Mouse (Mus musculus) midbrain, embryonic 12.5 days (tissue): ENCODE measurements around the gene Josd2. TPM values are rescaled to one million over a fixed set of nuclear protein-coding genes. Genes with fewer than 3 reads are reported as not detected.

Experiments
- ATAC-seq: fragments of 200-750 bp; cut with Nextera tagmentation; 2 replicates; pipeline ENCODE4 v1.8.0; 2017; ENCODE audit warnings: low read depth, moderate TSS enrichment, moderate library complexity; ENCODE audit not compliant: low FRiP score
- H3K27ac ChIP-seq: fragments of 300-500 bp; sonication (generic); replicated peaks from 2 replicates; pipeline ENCODE4 v1.5.1; 2016; ENCODE audit warnings: mild to moderate bottlenecking
- H3K27me3 ChIP-seq: fragments of 300-500 bp; sonication (generic); 2 replicates; pipeline ENCODE4 v1.6.1; 2016; ENCODE audit warnings: mild to moderate bottlenecking
- H3K36me3 ChIP-seq: fragments of 300-500 bp; sonication (generic); 2 replicates; pipeline ENCODE4 v1.6.1; 2016
- H3K4me1 ChIP-seq: fragments of 300-500 bp; sonication (generic); 2 replicates; pipeline ENCODE4 v1.6.1; 2016
- H3K4me2 ChIP-seq: fragments of 300-500 bp; sonication (generic); replicated peaks from 2 replicates; pipeline ENCODE4 v1.6.1; 2016; ENCODE audit warnings: mild to moderate bottlenecking, moderate library complexity
- H3K4me3 ChIP-seq: fragments of 300-500 bp; sonication (generic); 2 replicates; pipeline ENCODE4 v1.5.1; 2016; ENCODE audit warnings: mild to moderate bottlenecking
- H3K9ac ChIP-seq: fragments of 300-500 bp; sonication (generic); replicated peaks from 2 replicates; pipeline ENCODE4 v1.6.1; 2016; ENCODE audit warnings: mild to moderate bottlenecking, moderate library complexity
- H3K9me3 ChIP-seq: fragments of 300-500 bp; sonication (generic); 2 replicates; pipeline ENCODE4 v1.6.1; 2016; ENCODE audit warnings: mild to moderate bottlenecking
- WGBS: fragments of 180-500 bp; shearing (Covaris S2); methylation state at CpG from one replicate; pipeline ENCODE4 v1.1.7; 2016; 5-methylcytosine and 5-hydroxymethylcytosine counted together
- polyA plus RNA-seq: library from polyadenylated mRNA; unstranded; fragments of >200 nt; fragmentation: Nextera tagmentation; extraction: Ambion mirVana; gene quantifications from 2 replicates; pipeline ENCODE4 v1.2.1, GENCODE M21; 2016

The Josd2 gene
- polyA plus RNA-seq, 1 experiment from 2014 or later = 58.1 TPM

GRCm38 (mm10) chr7:44484109-44484508 lies 16.3 kb downstream of the Josd2 start:
- Histone ChIP-seq H3K4me3 (no peak overlapping the region), H3K27ac (no peak overlapping the region), H3K36me3 (peaks cover 7% of the 10 kb centered on the region), H3K27me3 (peaks cover 33% of the 10 kb centered on the region), H3K4me2 (no peak overlapping the region), H3K4me1 (no peaks in the 10 kb centered on the region), H3K9ac (no peak overlapping the region), H3K9me3 (no peaks in the 10 kb centered on the region)
- 88% methylated on average over 1 of the region's 1 CpGs for WGBS
- ATAC-seq = no peak

- no peak overlapping the region for H3K27ac ChIP-seq
- no peak overlapping the region for H3K4me2 ChIP-seq
- H3K36me3 ChIP-seq = peaks cover 14% of the 10 kb centered on the region
- H3K4me1 ChIP-seq = no peaks in the 10 kb centered on the region
- peak; percentile 79 for ATAC-seq
- WGBS = 28% methylated on average over 5 of the region's 5 CpGs
- no peaks in the 10 kb centered on the region for H3K9me3 ChIP-seq
- peaks cover 24% of the 10 kb centered on the region for H3K27me3 ChIP-seq
- H3K9ac ChIP-seq = no peak overlapping the region
- no peak overlapping the region for H3K4me3 ChIP-seq
These were observed 17.2 kb downstream of the Josd2 start for GRCm38 (mm10) chr7:44484841-44485571.

- H3K9me3 ChIP-seq = no peaks in the 10 kb centered on the region
- ATAC-seq = no peak
- H3K9ac ChIP-seq = no peak overlapping the region
- H3K36me3 ChIP-seq = peaks cover 20% of the 10 kb centered on the region
- no peak overlapping the region for H3K4me3 ChIP-seq
- peaks cover 18% of the 10 kb centered on the region for H3K27me3 ChIP-seq
- H3K4me2 ChIP-seq = no peak overlapping the region
- H3K4me1 ChIP-seq = no peaks in the 10 kb centered on the region
- WGBS = 79% methylated on average over 7 of the region's 7 CpGs
- H3K27ac ChIP-seq = no peak overlapping the region
These were observed 17.9 kb downstream of the Josd2 start for GRCm38 (mm10) chr7:44485572-44486195.

- no peaks in the 10 kb centered on the region for H3K9me3 ChIP-seq
- H3K9ac ChIP-seq = no peak overlapping the region
- peaks cover 34% of the 10 kb centered on the region for H3K36me3 ChIP-seq
- H3K4me1 ChIP-seq = no peaks in the 10 kb centered on the region
- H3K27ac ChIP-seq = no peak overlapping the region; the same call in 1 of the 2 replicates
- peaks cover 8% of the 10 kb centered on the region for H3K27me3 ChIP-seq
- WGBS = 65% methylated on average over 13 of the region's 13 CpGs
- ATAC-seq = no peak
- H3K4me2 ChIP-seq = no peak overlapping the region
- H3K4me3 ChIP-seq = no peak overlapping the region
These were observed 19.3 kb downstream of the Josd2 start for GRCm38 (mm10) chr7:44486927-44487575.

- H3K4me3 ChIP-seq = no peak overlapping the region
- H3K9ac ChIP-seq = no peak overlapping the region
- no peak for ATAC-seq
- no peak overlapping the region for H3K4me2 ChIP-seq
- 92% methylated on average over 7 of the region's 7 CpGs for WGBS
- H3K9me3 ChIP-seq = no peaks in the 10 kb centered on the region
- no peak overlapping the region for H3K27ac ChIP-seq
- H3K4me1 ChIP-seq = no peaks in the 10 kb centered on the region
- no peaks in the 10 kb centered on the region; the same call in 1 of the 2 replicates for H3K27me3 ChIP-seq
- H3K36me3 ChIP-seq = peaks cover 43% of the 10 kb centered on the region
These were observed 20.2 kb downstream of the Josd2 start for GRCm38 (mm10) chr7:44487936-44488335.

- H3K9me3 ChIP-seq = no peaks in the 10 kb centered on the region
- 91% methylated on average over 8 of the region's 8 CpGs for WGBS
- no peak overlapping the region for H3K27ac ChIP-seq
- ATAC-seq = no peak
- H3K4me2 ChIP-seq = no peak overlapping the region
- H3K4me3 ChIP-seq = no peak overlapping the region
- peaks cover 48% of the 10 kb centered on the region for H3K36me3 ChIP-seq
- no peaks in the 10 kb centered on the region for H3K27me3 ChIP-seq
- H3K4me1 ChIP-seq = no peaks in the 10 kb centered on the region
- H3K9ac ChIP-seq = no peak overlapping the region
These were observed 20.8 kb downstream of the Josd2 start for GRCm38 (mm10) chr7:44488545-44488944.

- H3K4me3 ChIP-seq = no peak overlapping the region
- H3K27me3 ChIP-seq = no peaks in the 10 kb centered on the region
- no peak overlapping the region for H3K4me2 ChIP-seq
- peaks cover 12% of the 10 kb centered on the region for H3K4me1 ChIP-seq
- no peak overlapping the region for H3K27ac ChIP-seq
- 96% methylated on average over 4 of the region's 4 CpGs for WGBS
- H3K9me3 ChIP-seq = no peaks in the 10 kb centered on the region
- peaks cover 53% of the 10 kb centered on the region for H3K36me3 ChIP-seq
- 0 out of 2 replicates have a peak overlapping the region, but pooled peaks have one; percentile 8 for H3K9ac ChIP-seq
- ATAC-seq = no peak
These were observed 22.5 kb downstream of the Josd2 start for GRCm38 (mm10) chr7:44490281-44490680.

- H3K27me3 ChIP-seq = no peaks in the 10 kb centered on the region
- H3K4me2 ChIP-seq = no peak overlapping the region
- no peak for ATAC-seq
- peaks cover 53% of the 10 kb centered on the region for H3K36me3 ChIP-seq
- WGBS = 96% methylated on average over 5 of the region's 5 CpGs
- no peaks in the 10 kb centered on the region for H3K9me3 ChIP-seq
- H3K27ac ChIP-seq = no peak overlapping the region
- H3K4me3 ChIP-seq = no peak overlapping the region
- H3K9ac ChIP-seq = no peak overlapping the region
- peaks cover 18% of the 10 kb centered on the region for H3K4me1 ChIP-seq
These were observed 23.6 kb downstream of the Josd2 start for GRCm38 (mm10) chr7:44491391-44491790.

- Histone ChIP-seq H3K4me1 (peaks cover 20% of the 10 kb centered on the region), H3K4me2 (no peak overlapping the region), H3K4me3 (no peak overlapping the region), H3K27me3 (no peaks in the 10 kb centered on the region), H3K27ac (no peak overlapping the region), H3K9me3 (no peaks in the 10 kb centered on the region), H3K9ac (no peak overlapping the region; the same call in 1 of the 2 replicates), H3K36me3 (peaks cover 53% of the 10 kb centered on the region)
- 96% methylated on average over 21 of the region's 21 CpGs for WGBS
- ATAC-seq = no peak
These were observed 24.5 kb downstream of the Josd2 start for GRCm38 (mm10) chr7:44492166-44492826.

- H3K9ac ChIP-seq = no peak overlapping the region
- peak overlapping the region; percentile 9; the same call in 1 of the 2 replicates for H3K4me3 ChIP-seq
- no peak overlapping the region for H3K27ac ChIP-seq
- H3K4me1 ChIP-seq = peaks cover 24% of the 10 kb centered on the region
- no peak for ATAC-seq
- H3K9me3 ChIP-seq = no peaks in the 10 kb centered on the region
- peaks cover 16% of the 10 kb centered on the region for H3K27me3 ChIP-seq
- H3K36me3 ChIP-seq = peaks cover 42% of the 10 kb centered on the region
- no peak overlapping the region; the same call in 1 of the 2 replicates for H3K4me2 ChIP-seq
- 93% methylated on average over 12 of the region's 12 CpGs for WGBS
These were observed 26.9 kb downstream of the Josd2 start for GRCm38 (mm10) chr7:44494681-44495080.

- Histone ChIP-seq H3K9me3 (no peaks in the 10 kb centered on the region), H3K27ac (no peak overlapping the region), H3K4me1 (peaks cover 24% of the 10 kb centered on the region), H3K27me3 (peaks cover 20% of the 10 kb centered on the region), H3K4me2 (peak overlapping the region; percentile 83), H3K36me3 (peaks cover 38% of the 10 kb centered on the region), H3K9ac (peak overlapping the region; percentile 88; the same call in 1 of the 2 replicates), H3K4me3 (peak overlapping the region; percentile 80; the same call in 1 of the 2 replicates)
- WGBS = 92% methylated on average over 7 of the region's 7 CpGs
- no peak for ATAC-seq
These were observed 27.3 kb downstream of the Josd2 start for GRCm38 (mm10) chr7:44495086-44495485.
